Mouse (Mus musculus) heart, adult 2 months (tissue): Measurements from ENCODE around the gene Ankrd54. TPM values are rescaled to one million over a fixed set of nuclear protein-coding genes. Genes with fewer than 3 reads are reported as not detected.
A peak's percentile ranks its signal among the peaks of the same experiment; 100 is the strongest.

Experiments
- DNase-seq, 2 experiments: peaks; one replicate each; pipeline ENCODE4 v3.0.0; 2021
- H3K27ac ChIP-seq: fragments of 200-600 bp; 2 replicates; pipeline ENCODE4 v1.8.1; 2022
- H3K27me3 ChIP-seq: fragments of 200-500 bp; 2 replicates; pipeline ENCODE4 v1.6.1; 2012; ENCODE audit warnings: mild to moderate bottlenecking, low read length, inconsistent platforms, mixed read lengths; ENCODE audit not compliant: control insufficient read depth, insufficient read depth
- H3K36me3 ChIP-seq: fragments of 200-500 bp; 2 replicates; pipeline ENCODE4 v1.6.1; 2012; ENCODE audit warnings: low read length, inconsistent platforms; ENCODE audit not compliant: control insufficient read depth, insufficient read depth
- H3K4me1 ChIP-seq: fragments of 200-500 bp; 2 replicates; pipeline ENCODE4 v1.6.1; 2011; ENCODE audit warnings: low read length; ENCODE audit not compliant: control insufficient read depth, insufficient read depth
- H3K4me3 ChIP-seq: fragments of 200-600 bp; 2 replicates; pipeline ENCODE4 v1.8.1; 2022
- H3K79me2 ChIP-seq: fragments of 200-500 bp; replicated peaks from 2 replicates; pipeline ENCODE4 v1.6.1; 2012; ENCODE audit warnings: mild to moderate bottlenecking, inconsistent platforms, low read length, moderate library complexity, mixed read lengths; ENCODE audit not compliant: control insufficient read depth, insufficient read depth
- H3K9ac ChIP-seq: fragments of 200-500 bp; 2 replicates; pipeline ENCODE4 v1.6.1; 2012; ENCODE audit warnings: low read depth, mild to moderate bottlenecking, control low read depth, inconsistent platforms, low read length, mixed read lengths
- CTCF ChIP-seq: fragments of 200-600 bp; IDR thresholded peaks from 2 replicates; pipeline ENCODE4 v1.8.1; 2022; ENCODE audit warnings: antibody characterized with exemption, mild to moderate bottlenecking, moderate library complexity
- EP300 ChIP-seq: fragments of 200-500 bp; IDR thresholded peaks from 2 replicates; pipeline ENCODE4 v1.6.1; 2011; ENCODE audit warnings: low read depth, low read length, control low read depth; ENCODE audit not compliant: insufficient read depth
- POLR2A ChIP-seq: fragments of 200-500 bp; IDR thresholded peaks from 2 replicates; pipeline ENCODE4 v1.6.1; 2011; ENCODE audit warnings: mild to moderate bottlenecking, low read depth, low read length, control low read depth; ENCODE audit not compliant: insufficient read depth
- WGBS: fragments of 180-500 bp; shearing (Covaris S2); methylation state at CpG from one replicate; pipeline ENCODE4 v1.1.7; 2018; 5-methylcytosine and 5-hydroxymethylcytosine counted together
- intact Hi-C: fragments of 180-260 bp; cut with DNase I; formaldehyde crosslinking; loops from one replicate; pipeline ENCODE4 v1.15.1; 2025
- long read RNA-seq: library from polyadenylated mRNA; stranded (forward); transcript quantifications from one replicate; pipeline ENCODE4 v2.0.0, GENCODE M21; 2021
- polyA plus RNA-seq: library from polyadenylated mRNA; depleted of rRNA; stranded (reverse); fragments of >200 nt; gene quantifications from 2 replicates; pipeline ENCODE4 v1.2.3, GENCODE M21; 2012; rRNA removed
- total RNA-seq, 2 experiments: library from RNA; stranded (reverse); gene quantifications; 2 replicates each; pipeline ENCODE4 v1.2.3; 2021

Gene Ankrd54
- total RNA-seq (1 to 10 TPM; 5.5 to 8.5 TPM), polyA plus RNA-seq (12.2 and 14.2 TPM in 2 replicates)
- long read RNA-seq, transcript Ankrd54-201 (8 exons, 1,904 nt): major isoform, 10 of 18 reads
- long read RNA-seq, partial matches to known transcripts: 5 of 18 reads
- long read RNA-seq, other reads (novel, unspliced or antisense): 3 of 18 reads

- H3K36me3 ChIP-seq: no peaks in the 10 kb centered on the region
- H3K4me1 ChIP-seq: peaks cover 2% of the 10 kb centered on the region
- H3K27ac ChIP-seq: peak within 1 kb of the TSS; percentile 81
- WGBS: under 1% methylated on average over 80 of the region's 80 CpGs
- H3K9ac ChIP-seq: peak within 1 kb of the TSS; percentile 93
- peak within 1 kb of the TSS; percentile 71 for H3K4me3 ChIP-seq
- no peaks in the 10 kb centered on the region for H3K27me3 ChIP-seq
- intact Hi-C loops: loop anchor here (2.0 kb wide), 1 partner anchor 34 kb away; the partner anchor contains the start of gene H1f0
- H3K79me2 ChIP-seq: peaks cover 2% of the 10 kb centered on the region; the same call in 1 of the 2 replicates
- peak; percentile 93 to 98 for DNase-seq
- peak; percentile 78 for TF ChIP-seq POLR2A
- no peak for TF ChIP-seq CTCF
These were observed at the start of gene Ankrd54 for GRCm38 (mm10) chr15:79062376-79063159. Gene Ankrd54, minus strand, starts transcription at chr15:79062893.

- Histone ChIP-seq H3K9ac (peak overlapping the region; percentile 40), H3K4me1 (peaks cover 12% of the 10 kb centered on the region), H3K27ac (peak overlapping the region; percentile 67), H3K36me3 (no peaks in the 10 kb centered on the region), H3K27me3 (no peaks in the 10 kb centered on the region), H3K79me2 (peaks cover 7% of the 10 kb centered on the region), H3K4me3 (no peak overlapping the region)
- intact Hi-C loops: loop anchor here (2.0 kb wide), 1 partner anchor 15 kb away; no protein-coding TSS in a partner anchor
- TF ChIP-seq CTCF (no peak), EP300 (0 out of 2 replicates have a peak, but pooled peaks have one; percentile 37), POLR2A (peak; percentile 37; the same call in 1 of the 2 replicates)
- peak in 1 of 2 experiments; percentile 57 for DNase-seq
- whole genome bisulfite sequencing: 54% methylated on average over 4 of the region's 4 CpGs
These were observed 49.1 kb upstream of the Ankrd54 start for GRCm38 (mm10) chr15:79111774-79112173.

- intact Hi-C loops: loop anchor here (2.0 kb wide), 1 partner anchor 16 kb away; no protein-coding TSS in a partner anchor
- DNase-seq: no peak
- Histone ChIP-seq H3K9ac (peak overlapping the region; percentile 100), H3K79me2 (peaks cover 7% of the 10 kb centered on the region), H3K36me3 (no peaks in the 10 kb centered on the region), H3K4me3 (peak overlapping the region; percentile 94), H3K27me3 (no peaks in the 10 kb centered on the region), H3K4me1 (peaks cover 12% of the 10 kb centered on the region), H3K27ac (peak overlapping the region; percentile 97)
- TF ChIP-seq POLR2A (no peak), CTCF (no peak), EP300 (no peak)
- WGBS: 69% methylated on average over 2 of the region's 2 CpGs
These were observed 47.8 kb upstream of the Ankrd54 start for GRCm38 (mm10) chr15:79110528-79110927.

GRCm38 (mm10) chr15:79110031-79110430 is 47.3 kb upstream of the Ankrd54 start:
- Histone ChIP-seq H3K27me3 (no peaks in the 10 kb centered on the region), H3K4me1 (peaks cover 10% of the 10 kb centered on the region), H3K27ac (peak overlapping the region; percentile 97), H3K4me3 (peak overlapping the region; percentile 94), H3K36me3 (no peaks in the 10 kb centered on the region), H3K9ac (peak overlapping the region; percentile 100), H3K79me2 (peaks cover 7% of the 10 kb centered on the region)
- intact Hi-C loops: loop anchor here (2.0 kb wide), 1 partner anchor 17 kb away; no protein-coding TSS in a partner anchor
- no peak for DNase-seq
- WGBS: 13% methylated on average over 9 of the region's 9 CpGs
- TF ChIP-seq CTCF: no peak
- no peak for TF ChIP-seq EP300

GRCm38 (mm10) chr15:79109321-79109934 is 46.7 kb upstream of the Ankrd54 start:
- Histone ChIP-seq H3K27ac (peak overlapping the region; percentile 97), H3K4me3 (peak overlapping the region; percentile 94), H3K4me1 (peaks cover 8% of the 10 kb centered on the region), H3K9ac (peak overlapping the region; percentile 100), H3K36me3 (no peaks in the 10 kb centered on the region), H3K79me2 (peaks cover 7% of the 10 kb centered on the region), H3K27me3 (no peaks in the 10 kb centered on the region)
- WGBS: under 1% methylated on average over 46 of the region's 46 CpGs
- TF ChIP-seq EP300 (no peak), POLR2A (no peak), CTCF (no peak)
- intact Hi-C loops: loop anchor here (1.0 kb wide), 1 partner anchor 12 kb away; no protein-coding TSS in a partner anchor
- DNase-seq: no peak
